Mouse (Mus musculus): ENCODE data around the gene Tex264. TPM values are rescaled to one million over a fixed set of nuclear protein-coding genes. Genes with fewer than 3 reads are reported as not detected.

Tex264 gene
- polyA plus RNA-seq (2012; rRNA removed) = 56.8 and 76.1 TPM in 2 replicates
- 63.9 and 67.6 TPM in 2 replicates for polyA plus RNA-seq (2014; fragmentation: Nextera tagmentation; extraction: Ambion mirVana)

- peaks cover 13% of the 10 kb centered on the region for H3K4me1 ChIP-seq (ENCODE audit: control insufficient read depth, insufficient read depth, low read length)
- WGBS = under 1% methylated on average over 68 of the region's 86 CpGs
- peak; percentile 76 for DNase-seq (ENCODE audit: low spot score)
- TF ChIP-seq POLR2A (IDR thresholded peaks at IDR 0.05; ENCODE audit: borderline replicate concordance, extremely low read depth, insufficient read depth, insufficient read length) = no peak
- no peaks in the 10 kb centered on the region for H3K27me3 ChIP-seq (ENCODE audit: control insufficient read depth, insufficient read depth, low read length)
- ATAC-seq (ENCODE audit: low FRiP score, low read depth) = peak; percentile 91
- peak within 1 kb of the TSS; percentile 85 for H3K27ac ChIP-seq (replicated peaks; ENCODE audit: low read depth, low read length)
- peak within 1 kb of the TSS; percentile 80 for H3K4me3 ChIP-seq (replicated peaks; ENCODE audit: low read length)
- H3K9ac ChIP-seq (ENCODE audit: low read depth, low read length, severe bottlenecking) = peak within 1 kb of the TSS; percentile 77
- H3K9me3 ChIP-seq (ENCODE audit: control insufficient read depth, low read length) = no peaks in the 10 kb centered on the region
- H3K36me3 ChIP-seq (ENCODE audit: control insufficient read depth, insufficient read depth, low read length) = peaks cover 24% of the 10 kb centered on the region
- H3K4me2 ChIP-seq (replicated peaks; ENCODE audit: low read depth, low read length, severe bottlenecking) = peak within 1 kb of the TSS; percentile 87
Observed at GRCm38 (mm10) chr9:106685249-106686101, at the start of gene Tex264. Gene Tex264, minus strand, starts transcription at chr9:106685927.

- Histone ChIP-seq H3K36me3 (ENCODE audit: control insufficient read depth, insufficient read depth, low read length) (no peaks in the 10 kb centered on the region), H3K4me3 (replicated peaks; ENCODE audit: low read length) (no peak overlapping the region), H3K4me1 (ENCODE audit: control insufficient read depth, insufficient read depth, low read length) (no peaks in the 10 kb centered on the region), H3K9ac (ENCODE audit: low read depth, low read length, severe bottlenecking) (no peak overlapping the region), H3K27ac (replicated peaks; ENCODE audit: low read depth, low read length) (no peak overlapping the region), H3K9me3 (ENCODE audit: control insufficient read depth, low read length) (no peaks in the 10 kb centered on the region), H3K4me2 (replicated peaks; ENCODE audit: low read depth, low read length, severe bottlenecking) (no peak overlapping the region), H3K27me3 (ENCODE audit: control insufficient read depth, insufficient read depth, low read length) (no peaks in the 10 kb centered on the region)
- DNase-seq (ENCODE audit: low spot score) (no peak), ATAC-seq (ENCODE audit: low FRiP score, low read depth) (no peak)
- 80% methylated on average over 2 of the region's 2 CpGs for WGBS
- TF ChIP-seq POLR2A (IDR thresholded peaks at IDR 0.05; ENCODE audit: borderline replicate concordance, extremely low read depth, insufficient read depth, insufficient read length) = no peak
Observed at GRCm38 (mm10) chr9:106733690-106734089, 48.0 kb upstream of the Tex264 start.

GRCm38 (mm10) chr9:106729416-106729815 lies 43.7 kb upstream of the Tex264 start:
- 86% methylated on average over 2 of the region's 2 CpGs for WGBS
- no peak for ATAC-seq (ENCODE audit: low FRiP score, low read depth)
- no peak for TF ChIP-seq POLR2A (IDR thresholded peaks at IDR 0.05; ENCODE audit: borderline replicate concordance, extremely low read depth, insufficient read depth, insufficient read length)
- H3K9me3 ChIP-seq (ENCODE audit: control insufficient read depth, low read length) = no peaks in the 10 kb centered on the region
- H3K4me2 ChIP-seq (replicated peaks; ENCODE audit: low read depth, low read length, severe bottlenecking) = no peak overlapping the region
- H3K27me3 ChIP-seq (ENCODE audit: control insufficient read depth, insufficient read depth, low read length) = no peaks in the 10 kb centered on the region
- no peak overlapping the region for H3K4me3 ChIP-seq (replicated peaks; ENCODE audit: low read length)
- no peaks in the 10 kb centered on the region for H3K4me1 ChIP-seq (ENCODE audit: control insufficient read depth, insufficient read depth, low read length)
- H3K9ac ChIP-seq (ENCODE audit: low read depth, low read length, severe bottlenecking) = no peak overlapping the region
- no peaks in the 10 kb centered on the region for H3K36me3 ChIP-seq (ENCODE audit: control insufficient read depth, insufficient read depth, low read length)
- no peak for DNase-seq (ENCODE audit: low spot score)
- no peak overlapping the region for H3K27ac ChIP-seq (replicated peaks; ENCODE audit: low read depth, low read length)

DNA sequence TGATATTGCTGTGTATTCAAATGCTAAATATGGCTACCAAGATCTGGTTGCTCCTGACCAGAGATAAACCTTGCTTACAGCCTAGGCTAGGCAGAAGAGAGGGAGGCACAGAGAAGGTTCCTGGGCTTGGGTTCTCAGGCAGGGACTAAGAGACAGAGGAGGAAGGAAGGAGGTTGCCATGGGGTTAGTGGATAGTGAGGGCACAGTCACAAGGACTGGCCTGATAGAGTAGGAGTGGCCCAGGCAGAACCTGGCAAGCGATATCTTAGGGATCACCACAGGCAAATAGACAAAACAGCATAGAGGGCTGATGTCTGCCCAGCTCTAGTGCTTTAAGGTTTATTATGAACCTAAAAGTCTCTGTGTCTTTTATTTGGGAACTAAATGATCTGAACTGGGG lies 41.2 kb upstream of the Tex264 start:
- H3K27me3 ChIP-seq (ENCODE audit: control insufficient read depth, insufficient read depth, low read length) = no peaks in the 10 kb centered on the region
- H3K9me3 ChIP-seq (ENCODE audit: control insufficient read depth, low read length) = no peaks in the 10 kb centered on the region
- no peaks in the 10 kb centered on the region for H3K4me1 ChIP-seq (ENCODE audit: control insufficient read depth, insufficient read depth, low read length)
- peaks cover 7% of the 10 kb centered on the region for H3K36me3 ChIP-seq (ENCODE audit: control insufficient read depth, insufficient read depth, low read length)
- H3K4me2 ChIP-seq (replicated peaks; ENCODE audit: low read depth, low read length, severe bottlenecking) = no peak overlapping the region
- WGBS = 95% methylated on average over 1 of the region's 1 CpGs
- TF ChIP-seq POLR2A (IDR thresholded peaks at IDR 0.05; ENCODE audit: borderline replicate concordance, extremely low read depth, insufficient read depth, insufficient read length) = no peak
- ATAC-seq (ENCODE audit: low FRiP score, low read depth) (no peak), DNase-seq (ENCODE audit: low spot score) (no peak)
- no peak overlapping the region for H3K9ac ChIP-seq (ENCODE audit: low read depth, low read length, severe bottlenecking)
- H3K27ac ChIP-seq (replicated peaks; ENCODE audit: low read depth, low read length) = no peak overlapping the region
- H3K4me3 ChIP-seq (replicated peaks; ENCODE audit: low read length) = no peak overlapping the region

DNA sequence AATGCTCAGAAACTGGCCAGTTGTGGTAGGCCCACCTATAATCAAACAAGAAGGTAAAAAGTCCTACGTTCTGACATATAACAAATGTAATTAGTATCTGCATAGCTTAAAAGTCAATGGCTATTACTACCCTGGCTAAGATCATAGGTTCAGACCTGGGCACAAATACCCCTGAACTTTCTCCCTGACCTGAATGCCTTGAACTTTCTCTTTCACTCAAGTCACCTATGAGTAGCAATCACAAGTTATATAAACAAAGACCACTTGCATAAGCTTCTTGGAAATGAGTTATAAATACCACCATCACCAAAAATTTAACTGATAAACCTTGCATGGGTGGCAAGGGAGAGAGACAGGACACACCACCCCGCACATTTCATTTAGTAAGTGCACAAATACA lies 39.7 kb upstream of the Tex264 start:
- Histone ChIP-seq H3K9me3 (ENCODE audit: control insufficient read depth, low read length) (no peaks in the 10 kb centered on the region), H3K4me1 (ENCODE audit: control insufficient read depth, insufficient read depth, low read length) (no peaks in the 10 kb centered on the region), H3K27ac (replicated peaks; ENCODE audit: low read depth, low read length) (no peak overlapping the region), H3K27me3 (ENCODE audit: control insufficient read depth, insufficient read depth, low read length) (no peaks in the 10 kb centered on the region), H3K4me2 (replicated peaks; ENCODE audit: low read depth, low read length, severe bottlenecking) (no peak overlapping the region), H3K4me3 (replicated peaks; ENCODE audit: low read length) (no peak overlapping the region), H3K9ac (ENCODE audit: low read depth, low read length, severe bottlenecking) (no peak overlapping the region), H3K36me3 (ENCODE audit: control insufficient read depth, insufficient read depth, low read length) (peaks cover 15% of the 10 kb centered on the region)
- DNase-seq (ENCODE audit: low spot score) (no peak), ATAC-seq (ENCODE audit: low FRiP score, low read depth) (no peak)
- no peak for TF ChIP-seq POLR2A (IDR thresholded peaks at IDR 0.05; ENCODE audit: borderline replicate concordance, extremely low read depth, insufficient read depth, insufficient read length)
- WGBS = 88% methylated on average over 2 of the region's 2 CpGs
